Mouse (Mus musculus) kidney, postnatal 0 days (tissue): ENCODE results near the gene Arhgef40. TPM values are rescaled to one million over a fixed set of nuclear protein-coding genes. Genes with fewer than 3 reads are reported as not detected.

ENCODE experiments used
- ATAC-seq: fragments of 200-750 bp; cut with Nextera tagmentation; replicated peaks from 2 replicates; pipeline ENCODE4 v1.8.0; 2017; ENCODE audit warnings: low read depth, moderate number of reproducible peaks, moderate TSS enrichment, moderate library complexity; ENCODE audit not compliant: low FRiP score
- DNase-seq: peaks from one replicate; pipeline ENCODE4 v3.0.0-alpha.2; 2016; ENCODE audit warnings: low spot score
- H3K27ac ChIP-seq: fragments of 300-500 bp; sonication (generic); 2 replicates; pipeline ENCODE4 v1.5.1; 2014; ENCODE audit warnings: mild to moderate bottlenecking
- H3K27me3 ChIP-seq: fragments of 300-500 bp; sonication (generic); 2 replicates; pipeline ENCODE4 v1.6.1; 2014; ENCODE audit warnings: low read length, mixed read lengths; ENCODE audit not compliant: insufficient read depth
- H3K36me3 ChIP-seq: fragments of 300-500 bp; sonication (generic); 2 replicates; pipeline ENCODE4 v1.6.1; 2014; ENCODE audit warnings: low read length, mixed read lengths; ENCODE audit not compliant: insufficient read depth
- H3K4me1 ChIP-seq: fragments of 300-500 bp; sonication (generic); replicated peaks from 2 replicates; pipeline ENCODE4 v1.6.1; 2014; ENCODE audit warnings: antibody characterized with exemption, low read length, mixed read lengths; ENCODE audit not compliant: insufficient read depth
- H3K4me2 ChIP-seq: fragments of 300-500 bp; sonication (generic); 2 replicates; pipeline ENCODE4 v1.6.1; 2014; ENCODE audit warnings: mild to moderate bottlenecking, low read length, moderate library complexity, mixed read lengths
- H3K4me3 ChIP-seq: fragments of 300-500 bp; sonication (generic); replicated peaks from 2 replicates; pipeline ENCODE4 v1.5.1; 2014; ENCODE audit warnings: low read depth, low read length
- H3K9ac ChIP-seq: fragments of 300-500 bp; sonication (generic); 2 replicates; pipeline ENCODE4 v1.6.1; 2014; ENCODE audit warnings: low read depth, low read length
- H3K9me3 ChIP-seq: fragments of 300-500 bp; sonication (generic); replicated peaks from 2 replicates; pipeline ENCODE4 v1.6.1; 2016; ENCODE audit warnings: low read length, inconsistent platforms, mixed read lengths
- CTCF ChIP-seq: IDR thresholded peaks from 2 replicates; pipeline ENCODE4 v1.5.1; 2016; ENCODE audit warnings: antibody characterized with exemption, low read depth, mild to moderate bottlenecking, moderate library complexity
- WGBS: fragments of 180-500 bp; shearing (Covaris S2); extraction: QIAGEN DNeasy Blood & Tissue Kit; methylation state at CpG from one replicate; pipeline ENCODE4 v1.1.7; 2014; 5-methylcytosine and 5-hydroxymethylcytosine counted together
- polyA plus RNA-seq: library from polyadenylated mRNA; unstranded; fragments of >200 nt; fragmentation: Nextera tagmentation; extraction: Ambion mirVana; gene quantifications from 2 replicates; pipeline ENCODE4 v1.2.1, GENCODE M21; 2015

The Arhgef40 gene
- polyA plus RNA-seq, 1 experiment from 2014 or later = 58.0 TPM

DNA sequence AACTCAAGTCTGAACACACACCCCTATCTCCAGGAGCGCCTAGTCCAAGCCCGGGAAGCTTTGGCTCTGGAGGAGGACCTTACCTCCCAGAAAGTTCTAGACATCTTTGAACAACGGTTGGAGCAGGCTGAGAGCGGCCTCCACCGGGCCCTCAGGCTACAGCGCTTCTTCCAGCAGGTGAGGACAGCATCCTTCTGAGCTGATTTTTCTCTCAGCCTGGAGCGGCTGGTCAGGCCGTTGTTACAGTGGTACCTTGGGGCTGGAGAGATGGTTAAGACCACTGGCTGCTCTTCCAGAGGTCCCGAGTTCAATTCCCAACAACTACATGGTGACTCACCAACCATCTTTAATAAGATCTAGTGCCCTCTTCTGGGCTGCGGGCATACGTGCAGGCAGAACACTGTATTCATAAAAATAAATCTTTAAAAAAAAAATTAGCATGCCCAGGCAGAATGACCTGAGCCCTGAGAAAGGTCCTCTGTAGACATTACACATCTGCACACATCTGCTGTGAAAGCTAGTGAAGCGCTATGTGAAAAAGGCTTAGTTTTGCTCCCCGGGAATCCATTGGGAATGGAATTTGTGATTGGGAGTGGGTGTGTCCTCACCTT, 11.8 kb downstream of the Arhgef40 start:
- 88% methylated on average over 13 of the region's 13 CpGs for WGBS
- H3K27ac ChIP-seq = no peak overlapping the region
- peaks cover 65% of the 10 kb centered on the region for H3K36me3 ChIP-seq

GRCm38 (mm10) chr14:51996866-51997265, 12.3 kb downstream of the Arhgef40 start:
- H3K4me2 ChIP-seq = no peak overlapping the region
- DNase-seq (no peak), ATAC-seq (no peak)
- peaks cover 62% of the 10 kb centered on the region for H3K36me3 ChIP-seq
- 75% methylated on average over 17 of the region's 17 CpGs for WGBS
- TF ChIP-seq CTCF = no peak
- H3K27me3 ChIP-seq = no peaks in the 10 kb centered on the region
- H3K4me1 ChIP-seq = no peaks in the 10 kb centered on the region
- no peak overlapping the region for H3K4me3 ChIP-seq
- H3K9me3 ChIP-seq = no peaks in the 10 kb centered on the region
- no peak overlapping the region for H3K9ac ChIP-seq
- no peak overlapping the region for H3K27ac ChIP-seq

More for the DNA sequence above, 11.8 kb downstream of the Arhgef40 start:
- H3K4me2 ChIP-seq = no peak overlapping the region
- H3K4me3 ChIP-seq = no peak overlapping the region
- no peaks in the 10 kb centered on the region for H3K27me3 ChIP-seq
- no peak for ATAC-seq
- H3K4me1 ChIP-seq = no peaks in the 10 kb centered on the region
- no peak overlapping the region for H3K9ac ChIP-seq
- peak; percentile 43 for DNase-seq
- TF ChIP-seq CTCF = peak; percentile 60
- H3K9me3 ChIP-seq = no peaks in the 10 kb centered on the region

- Histone ChIP-seq H3K9me3 (no peaks in the 10 kb centered on the region), H3K9ac (no peak overlapping the region), H3K27ac (no peak overlapping the region), H3K4me2 (no peak overlapping the region), H3K4me3 (no peak overlapping the region), H3K27me3 (no peaks in the 10 kb centered on the region), H3K36me3 (peaks cover 66% of the 10 kb centered on the region), H3K4me1 (no peaks in the 10 kb centered on the region)
- no peak for DNase-seq
- 93% methylated on average over 14 of the region's 14 CpGs for WGBS
- 0 out of 2 replicates have a peak, but pooled peaks have one; percentile 9 for ATAC-seq
- no peak for TF ChIP-seq CTCF
These were observed 13.0 kb downstream of the Arhgef40 start for GRCm38 (mm10) chr14:51997483-51997882.

DNA sequence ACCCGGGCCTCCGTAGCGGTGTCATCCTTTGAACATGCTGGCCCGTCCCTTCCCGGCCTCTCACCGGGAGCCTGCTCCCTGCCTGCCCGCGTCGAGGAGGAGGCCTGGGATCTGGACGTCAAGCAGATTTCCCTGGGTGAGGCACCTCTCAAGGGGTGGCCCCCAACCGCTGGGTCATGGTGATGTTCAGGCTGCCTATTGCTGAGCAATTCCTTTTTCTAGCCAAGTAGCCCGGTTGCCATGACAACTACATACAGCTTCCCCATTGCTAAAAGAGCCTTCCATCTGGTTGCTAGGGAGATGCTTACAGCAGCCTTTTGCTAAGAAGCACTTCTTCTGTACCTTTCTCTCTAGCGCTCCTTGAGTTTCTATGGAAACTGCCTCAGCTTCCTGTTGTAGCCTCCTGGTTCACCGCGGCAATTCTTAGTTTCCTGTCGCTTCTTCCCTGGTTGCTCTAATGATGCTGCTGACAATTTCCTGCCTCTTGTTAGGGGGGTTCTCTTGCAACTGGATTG, 19.5 kb downstream of the Arhgef40 start:
- ATAC-seq (no peak), DNase-seq (peak; percentile 31)
- Histone ChIP-seq H3K4me2 (no peak overlapping the region), H3K9me3 (no peaks in the 10 kb centered on the region), H3K4me1 (peaks cover 1% of the 10 kb centered on the region; the same call in 1 of the 2 replicates), H3K9ac (no peak overlapping the region), H3K27me3 (no peaks in the 10 kb centered on the region), H3K36me3 (peaks cover 52% of the 10 kb centered on the region), H3K4me3 (no peak overlapping the region), H3K27ac (no peak overlapping the region)
- WGBS = 49% methylated on average over 16 of the region's 16 CpGs
- TF ChIP-seq CTCF = no peak

- 78% methylated on average over 7 of the region's 7 CpGs for WGBS
- no peak overlapping the region for H3K27ac ChIP-seq
- H3K4me1 ChIP-seq = peaks cover 7% of the 10 kb centered on the region; the same call in 1 of the 2 replicates
- H3K9me3 ChIP-seq = no peaks in the 10 kb centered on the region
- TF ChIP-seq CTCF = no peak
- no peaks in the 10 kb centered on the region for H3K27me3 ChIP-seq
- no peak for ATAC-seq
- H3K36me3 ChIP-seq = peaks cover 44% of the 10 kb centered on the region
- no peak for DNase-seq
- H3K4me3 ChIP-seq = no peak overlapping the region
- H3K4me2 ChIP-seq = no peak overlapping the region
- H3K9ac ChIP-seq = no peak overlapping the region
These were observed 20.6 kb downstream of the Arhgef40 start for GRCm38 (mm10) chr14:52005141-52005540.

DNA sequence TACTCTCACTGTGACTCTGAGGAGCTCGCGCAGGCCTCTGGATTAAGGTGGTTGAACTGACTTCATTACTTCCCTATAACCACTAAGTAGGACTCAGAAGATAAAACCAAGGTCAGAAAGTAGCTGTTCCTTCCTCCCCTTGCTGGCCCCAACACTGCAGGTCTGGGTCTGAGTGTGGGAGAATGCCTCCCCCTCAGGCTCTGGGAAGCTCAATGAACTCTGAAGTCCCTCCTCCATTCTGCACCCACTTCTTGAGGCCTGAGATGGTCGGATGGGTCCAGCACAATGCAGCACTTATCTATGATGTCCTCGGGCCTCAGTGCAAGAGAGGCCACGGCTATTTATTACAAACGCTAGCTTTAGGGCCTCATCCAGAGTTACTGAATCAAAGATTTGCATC, 21.1 kb downstream of the Arhgef40 start:
- ATAC-seq = no peak

More for the DNA sequence above, 21.1 kb downstream of the Arhgef40 start:
- peaks cover 42% of the 10 kb centered on the region for H3K36me3 ChIP-seq
- H3K9me3 ChIP-seq = no peaks in the 10 kb centered on the region
- H3K4me2 ChIP-seq = no peak overlapping the region
- H3K27ac ChIP-seq = no peak overlapping the region
- no peak overlapping the region for H3K4me3 ChIP-seq
- DNase-seq = no peak
- no peak overlapping the region for H3K9ac ChIP-seq
- TF ChIP-seq CTCF = no peak
- H3K27me3 ChIP-seq = no peaks in the 10 kb centered on the region
- 62% methylated on average over 6 of the region's 6 CpGs for WGBS
- H3K4me1 ChIP-seq = peaks cover 8% of the 10 kb centered on the region
